Mouse (Mus musculus) brain, embryonic 14.5 days (tissue): ENCODE measurements around the gene Zfp367. TPM values are rescaled to one million over a fixed set of nuclear protein-coding genes. Genes with fewer than 3 reads are reported as not detected.

Source experiments
- DNase-seq: peaks from one replicate; pipeline ENCODE4 v3.0.0-alpha.2; 2011; ENCODE audit warnings: low read depth
- CTCF ChIP-seq: fragments of 200-500 bp; IDR thresholded peaks from 2 replicates; pipeline ENCODE4 v1.5.1; 2012; ENCODE audit warnings: inconsistent platforms, mild to moderate bottlenecking, moderate library complexity, borderline replicate concordance; ENCODE audit not compliant: insufficient read depth, insufficient read length; ENCODE audit errors: extremely low read depth
- POLR2A ChIP-seq: fragments of 200-500 bp; IDR thresholded peaks from 2 replicates; pipeline ENCODE4 v1.6.1; 2012; ENCODE audit warnings: mild to moderate bottlenecking, inconsistent platforms, borderline replicate concordance; ENCODE audit not compliant: poor library complexity, insufficient read depth, insufficient read length, severe bottlenecking; ENCODE audit errors: extremely low read depth
- polyA plus RNA-seq: library from polyadenylated mRNA; depleted of rRNA; stranded (reverse); fragments of >200 nt; gene quantifications from 2 replicates; pipeline ENCODE4 v1.2.3, GENCODE M21; 2012; rRNA removed

Zfp367 gene
- polyA plus RNA-seq, 1 experiment = 8.5 TPM

- no peak for TF ChIP-seq CTCF
- TF ChIP-seq POLR2A = no peak
- no peak for DNase-seq
These were observed 64.9 kb downstream of the Zfp367 start for GRCm38 (mm10) chr13:64088057-64088456.

GRCm38 (mm10) chr13:64086036-64086435 lies 67.0 kb downstream of the Zfp367 start:
- no peak for DNase-seq
- TF ChIP-seq CTCF (no peak), POLR2A (no peak)

GRCm38 (mm10) chr13:64083331-64083730 lies 69.7 kb downstream of the Zfp367 start:
- no peak for TF ChIP-seq POLR2A
- no peak for TF ChIP-seq CTCF
- no peak for DNase-seq

Other genes with a start within 250 kb of the Zfp367 start
- 0.19 and 0.25 TPM in 2 replicates for gene Hsd17b3, start 64.0 kb downstream of the Zfp367 start, polyA plus RNA-seq
- 0.95 and 1.2 TPM in 2 replicates for gene Slc35d2, start 23.8 kb downstream of the Zfp367 start, polyA plus RNA-seq
- 26.5 and 36.3 TPM in 2 replicates for gene Habp4, start 8.6 kb upstream of the Zfp367 start, polyA plus RNA-seq
- 6.1 and 6.7 TPM in 2 replicates for gene Cdc14b, start 122.1 kb upstream of the Zfp367 start, polyA plus RNA-seq
- 4.7 and 5.8 TPM in 2 replicates for gene Aaed1, start 159.5 kb upstream of the Zfp367 start, polyA plus RNA-seq
- gene Ctsl, start 217.7 kb upstream of the Zfp367 start, polyA plus RNA-seq = 50.2 and 83.3 TPM in 2 replicates